Mouse (Mus musculus) neural tube, embryonic 12.5 days (tissue): ENCODE data around the gene Large1. TPM values are rescaled to one million over a fixed set of nuclear protein-coding genes. Genes with fewer than 3 reads are reported as not detected.
"Not testable (repeated sequence)": the region's sequence is repeated elsewhere in the genome, so short reads cannot be mapped to it uniquely, and the experiment has no call there.

ENCODE experiments used
- ATAC-seq: fragments of 200-750 bp; cut with Nextera tagmentation; 2 replicates; pipeline ENCODE4 v1.8.0; 2017; ENCODE audit warnings: low read depth, mild to moderate bottlenecking, moderate TSS enrichment, moderate library complexity; ENCODE audit not compliant: low FRiP score
- H3K27ac ChIP-seq: fragments of 300-500 bp; sonication (generic); 2 replicates; pipeline ENCODE4 v1.5.1; 2016
- H3K27me3 ChIP-seq: fragments of 300-500 bp; sonication (generic); replicated peaks from 2 replicates; pipeline ENCODE4 v1.6.1; 2016; ENCODE audit warnings: mild to moderate bottlenecking
- H3K36me3 ChIP-seq: fragments of 300-500 bp; sonication (generic); 2 replicates; pipeline ENCODE4 v1.6.1; 2016; ENCODE audit warnings: mild to moderate bottlenecking
- H3K4me1 ChIP-seq: fragments of 300-500 bp; sonication (generic); 2 replicates; pipeline ENCODE4 v1.6.1; 2016
- H3K4me2 ChIP-seq: fragments of 300-500 bp; sonication (generic); replicated peaks from 2 replicates; pipeline ENCODE4 v1.6.1; 2016; ENCODE audit warnings: mild to moderate bottlenecking
- H3K4me3 ChIP-seq: fragments of 300-500 bp; sonication (generic); 2 replicates; pipeline ENCODE4 v1.5.1; 2016
- H3K9ac ChIP-seq: fragments of 300-500 bp; sonication (generic); 2 replicates; pipeline ENCODE4 v1.6.1; 2016; ENCODE audit warnings: mild to moderate bottlenecking
- H3K9me3 ChIP-seq: fragments of 300-500 bp; sonication (generic); 2 replicates; pipeline ENCODE4 v1.6.1; 2016; ENCODE audit warnings: mild to moderate bottlenecking
- WGBS: fragments of 180-500 bp; shearing (Covaris S2); methylation state at CpG from one replicate; pipeline ENCODE4 v1.1.7; 2016; 5-methylcytosine and 5-hydroxymethylcytosine counted together
- polyA plus RNA-seq: library from polyadenylated mRNA; unstranded; fragments of >200 nt; fragmentation: Nextera tagmentation; extraction: Ambion mirVana; gene quantifications from 2 replicates; pipeline ENCODE4 v1.2.1, GENCODE M21; 2016

The Large1 gene
- 12.3 and 13.5 TPM in 2 replicates for polyA plus RNA-seq

DNA sequence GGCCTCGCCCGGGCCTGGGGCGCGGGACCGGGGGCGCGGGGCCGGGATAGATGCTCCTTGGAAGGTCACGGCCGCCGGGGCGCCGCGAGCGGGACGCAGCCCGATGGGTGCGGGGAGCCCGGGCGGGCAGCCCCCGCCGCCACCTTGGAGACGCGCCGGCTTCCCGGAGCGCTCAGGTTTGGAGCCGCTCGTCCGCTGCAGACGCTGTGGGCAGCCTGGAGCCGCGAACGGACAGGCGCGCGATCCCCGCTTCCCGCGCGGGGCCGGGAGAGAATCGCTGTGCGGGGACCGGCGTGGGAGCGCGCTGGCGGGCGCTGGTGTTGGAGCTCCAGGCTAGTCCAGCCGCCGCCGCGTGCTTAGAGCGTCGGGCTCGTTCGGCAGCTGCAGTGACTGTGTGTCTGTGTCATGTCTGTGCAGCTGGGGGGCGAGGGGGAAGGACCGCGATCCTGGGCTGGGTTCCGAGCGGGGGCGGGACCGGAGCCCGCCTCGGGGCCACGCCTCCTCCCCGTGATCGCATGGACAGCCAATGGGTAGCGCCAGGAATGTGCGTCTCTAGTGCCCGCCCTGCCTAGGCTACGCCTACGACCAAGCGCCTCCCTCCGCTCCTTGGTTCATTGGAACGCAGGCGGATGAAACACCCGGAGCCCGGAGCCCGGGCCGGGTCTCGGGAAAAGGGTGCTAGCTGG lies at the start of gene Large1:
TSS of gene Large1 (minus strand) at position 433 of the 686 bp plus-strand sequence.
- peak; percentile 98 for ATAC-seq
- H3K4me3 ChIP-seq, result peak within 1 kb of the TSS; percentile 93
- peak within 1 kb of the TSS; percentile 93 for H3K9ac ChIP-seq
- H3K27me3 ChIP-seq, result no peaks in the 10 kb centered on the region
- H3K9me3 ChIP-seq, result no peaks in the 10 kb centered on the region
- WGBS, result under 1% methylated on average over 81 of the region's 84 CpGs
- H3K27ac ChIP-seq, result peak within 1 kb of the TSS; percentile 90
- peaks cover 16% of the 10 kb centered on the region for H3K4me1 ChIP-seq
- H3K4me2 ChIP-seq, result peak within 1 kb of the TSS; percentile 82
- H3K36me3 ChIP-seq, result no peaks in the 10 kb centered on the region

DNA sequence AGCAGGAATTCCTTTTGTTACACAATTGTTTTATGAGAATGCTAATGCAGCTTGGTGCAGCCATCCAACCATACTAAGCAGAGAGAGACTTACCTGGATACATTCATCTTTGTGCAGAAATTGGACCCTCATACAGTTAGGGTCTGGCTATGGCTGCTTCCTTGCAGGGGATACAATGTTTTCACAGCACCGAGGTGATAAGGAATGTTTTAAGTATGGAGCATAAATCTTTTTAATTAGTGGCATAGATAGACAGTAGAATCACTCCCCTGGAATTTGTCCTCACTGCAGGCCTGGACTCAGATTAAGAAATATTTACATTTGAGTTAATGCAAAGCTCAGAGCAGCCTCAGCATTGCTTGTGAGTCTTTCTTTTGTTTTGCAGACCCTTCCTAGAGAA lies 47.0 kb upstream of the Large1 start:
- 44% methylated on average over 1 of the region's 1 CpGs for WGBS

DNA sequence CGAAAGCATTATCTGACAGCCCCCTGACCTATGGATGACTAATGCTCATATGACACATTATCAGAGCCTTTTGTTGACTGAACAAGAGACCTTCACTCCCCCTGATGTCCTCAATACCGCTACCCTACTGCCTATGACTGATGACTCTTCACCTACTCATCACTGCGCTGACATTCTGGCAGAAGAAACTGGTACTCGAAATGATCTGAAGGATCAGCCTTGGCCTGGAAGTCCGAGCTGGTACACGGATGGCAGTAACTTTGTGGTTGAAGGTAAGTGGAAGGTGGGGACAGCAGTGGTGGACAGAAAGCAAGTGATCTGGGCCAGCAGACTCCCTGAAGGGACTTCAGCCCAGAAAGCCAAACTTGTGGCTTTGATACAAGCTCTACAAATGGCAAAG lies 19.7 kb upstream of the Large1 start:
- H3K27me3 ChIP-seq, H3K4me2 ChIP-seq, H3K4me3 ChIP-seq, H3K4me1 ChIP-seq, H3K9me3 ChIP-seq, ATAC-seq, H3K36me3 ChIP-seq, H3K9ac ChIP-seq, H3K27ac ChIP-seq: not testable (repeated sequence)
- WGBS, result 88% methylated on average over 6 of the region's 6 CpGs

More for the DNA sequence above, 47.0 kb upstream of the Large1 start:
- Histone ChIP-seq H3K9ac (no peak overlapping the region), H3K36me3 (no peaks in the 10 kb centered on the region), H3K4me3 (no peak overlapping the region), H3K27ac (no peak overlapping the region), H3K9me3 (no peaks in the 10 kb centered on the region), H3K27me3 (no peaks in the 10 kb centered on the region), H3K4me1 (no peaks in the 10 kb centered on the region), H3K4me2 (no peak overlapping the region)
- no peak for ATAC-seq

DNA sequence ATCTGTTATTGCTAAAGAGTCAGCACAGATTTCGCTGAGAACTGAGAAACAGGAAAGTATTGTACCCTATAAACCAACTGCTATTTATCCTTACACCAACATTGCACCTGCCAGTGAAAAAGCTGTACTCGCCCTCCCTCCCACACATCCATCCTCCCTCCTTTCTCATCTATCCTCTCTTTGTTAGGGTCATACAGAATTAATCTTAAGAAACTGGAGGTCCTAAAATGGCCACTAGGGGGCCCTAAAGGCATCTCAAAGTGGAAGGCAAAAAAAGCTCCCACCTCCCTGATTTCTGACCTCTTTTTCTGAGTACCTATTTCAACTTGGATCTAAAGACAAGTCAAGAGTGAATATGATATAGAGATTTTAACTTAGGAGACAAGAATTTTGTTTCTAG lies 2.6 kb upstream of the Large1 start:
- ATAC-seq, result no peak
- Histone ChIP-seq H3K4me2 (no peak overlapping the region), H3K27ac (no peak overlapping the region), H3K27me3 (no peaks in the 10 kb centered on the region), H3K9ac (no peak overlapping the region), H3K4me3 (no peak overlapping the region), H3K9me3 (no peaks in the 10 kb centered on the region), H3K4me1 (peaks cover 13% of the 10 kb centered on the region), H3K36me3 (no peaks in the 10 kb centered on the region)
- WGBS, result 28% methylated on average over 2 of the region's 2 CpGs

DNA sequence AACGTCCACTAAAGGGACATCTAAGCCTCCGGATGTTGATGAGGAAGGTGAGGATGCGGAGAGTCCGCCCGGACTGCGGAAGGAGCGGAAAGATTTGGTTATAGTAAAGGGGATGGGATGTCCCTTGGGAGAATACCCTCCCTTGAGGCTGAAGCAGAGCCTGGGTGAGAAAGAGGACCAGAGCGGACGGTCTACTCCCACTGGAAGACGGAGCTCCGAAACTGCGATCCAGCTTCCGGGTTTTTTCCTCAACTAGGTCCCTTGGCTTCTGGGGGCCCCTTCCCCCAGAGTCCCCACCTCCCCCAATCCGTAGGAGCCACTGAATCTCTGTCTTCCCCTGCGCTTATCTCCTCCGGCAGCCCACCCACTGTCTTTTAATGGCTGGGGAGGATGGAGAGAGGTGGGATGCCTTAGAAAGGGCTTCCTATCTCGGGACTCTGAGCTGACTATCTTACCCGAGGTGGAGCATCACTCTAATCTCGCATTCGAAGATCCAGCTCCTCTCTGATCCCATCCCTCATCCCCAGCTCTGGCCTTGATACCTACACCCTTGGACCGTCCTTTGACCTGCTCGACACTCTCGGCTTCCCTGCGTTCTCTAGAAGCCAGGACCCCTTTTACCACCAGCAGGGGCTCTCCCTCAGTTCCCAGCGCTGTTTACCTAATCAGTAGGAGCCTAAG lies 1.0 kb upstream of the Large1 start:
- Histone ChIP-seq H3K9me3 (no peaks in the 10 kb centered on the region), H3K27ac (peak overlapping the region; percentile 50), H3K27me3 (no peaks in the 10 kb centered on the region), H3K4me1 (peaks cover 16% of the 10 kb centered on the region), H3K36me3 (no peaks in the 10 kb centered on the region), H3K9ac (peak overlapping the region; percentile 61), H3K4me2 (peak overlapping the region; percentile 82), H3K4me3 (peak overlapping the region; percentile 93)
- WGBS, result under 1% methylated on average over 25 of the region's 25 CpGs
- ATAC-seq, result peak; percentile 46

DNA sequence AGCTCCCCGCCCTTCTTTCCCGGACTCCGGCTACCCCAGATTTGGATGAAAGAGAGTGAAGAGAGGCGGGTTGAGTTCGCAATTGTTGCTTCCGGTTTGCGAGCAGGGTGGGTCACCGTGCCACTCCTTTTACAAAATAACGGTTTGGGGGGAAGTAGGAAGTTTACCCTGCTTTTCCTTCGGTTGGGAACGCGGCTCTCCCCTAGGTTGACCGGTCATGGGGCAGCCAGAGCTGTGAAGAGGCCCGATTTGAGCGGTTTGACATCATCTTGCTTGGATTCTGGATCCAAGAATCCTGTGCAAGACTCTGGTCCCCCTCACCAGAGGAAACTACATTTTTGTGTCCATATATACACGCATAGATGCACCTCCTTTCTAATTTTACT lies 447 bp upstream of the Large1 start:
- no peaks in the 10 kb centered on the region for H3K36me3 ChIP-seq
- peak; percentile 55 for ATAC-seq
- peak overlapping the region; percentile 82 for H3K4me2 ChIP-seq
- H3K9me3 ChIP-seq, result no peaks in the 10 kb centered on the region
- peak overlapping the region; percentile 61 for H3K9ac ChIP-seq
- peak overlapping the region; percentile 93 for H3K4me3 ChIP-seq
- H3K27me3 ChIP-seq, result no peaks in the 10 kb centered on the region
- WGBS, result under 1% methylated on average over 16 of the region's 16 CpGs
- H3K27ac ChIP-seq, result peak overlapping the region; percentile 50; the same call in 1 of the 2 replicates
- peaks cover 16% of the 10 kb centered on the region for H3K4me1 ChIP-seq

DNA sequence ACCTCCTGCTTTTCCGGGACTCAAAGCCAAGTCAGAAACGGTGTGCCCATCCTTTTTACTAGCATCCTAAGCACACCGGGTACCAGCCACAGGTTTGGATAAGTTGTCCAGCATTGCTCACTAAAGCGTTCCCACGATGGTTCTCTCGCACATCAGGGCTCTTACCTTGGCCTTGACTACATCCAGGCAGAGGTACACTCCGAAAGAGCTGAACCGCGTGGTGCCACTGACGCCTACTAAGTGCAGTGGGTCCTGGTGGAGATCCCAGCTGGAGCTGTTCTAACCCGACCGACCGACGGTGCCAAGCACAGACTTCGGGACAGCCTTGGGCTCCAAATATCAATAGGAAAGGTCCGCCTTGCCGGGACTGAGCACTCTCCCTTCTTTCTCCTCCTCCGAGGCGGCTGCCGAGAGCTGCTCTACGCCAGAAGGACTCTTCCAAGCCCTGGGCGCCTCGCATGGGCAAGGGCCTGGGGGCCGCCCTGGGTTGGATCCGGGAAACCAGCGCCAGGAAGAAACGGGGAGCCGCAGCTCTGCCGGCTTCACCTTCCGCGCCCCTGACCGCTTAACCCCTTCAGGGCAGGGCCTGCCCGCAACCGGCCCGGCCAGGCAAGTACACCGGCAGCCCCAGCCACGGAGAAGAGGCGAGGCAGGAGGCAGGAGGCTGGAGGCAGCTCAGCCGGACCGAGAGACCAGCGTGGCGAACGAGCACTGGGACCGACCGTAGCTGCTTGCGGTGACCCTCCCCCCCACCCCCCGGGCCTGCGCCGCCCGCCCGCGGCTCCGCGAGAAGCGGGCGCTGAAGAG lies 836 bp downstream of the Large1 start:
- peak overlapping the region; percentile 93 for H3K9ac ChIP-seq
- H3K4me2 ChIP-seq, result peak overlapping the region; percentile 82
- H3K27me3 ChIP-seq, result no peaks in the 10 kb centered on the region
- H3K9me3 ChIP-seq, result no peaks in the 10 kb centered on the region
- peaks cover 16% of the 10 kb centered on the region for H3K4me1 ChIP-seq
- 1% methylated on average over 56 of the region's 56 CpGs for WGBS
- H3K4me3 ChIP-seq, result peak overlapping the region; percentile 93
- no peaks in the 10 kb centered on the region for H3K36me3 ChIP-seq
- peak overlapping the region; percentile 90 for H3K27ac ChIP-seq
- peak; percentile 45 for ATAC-seq

DNA sequence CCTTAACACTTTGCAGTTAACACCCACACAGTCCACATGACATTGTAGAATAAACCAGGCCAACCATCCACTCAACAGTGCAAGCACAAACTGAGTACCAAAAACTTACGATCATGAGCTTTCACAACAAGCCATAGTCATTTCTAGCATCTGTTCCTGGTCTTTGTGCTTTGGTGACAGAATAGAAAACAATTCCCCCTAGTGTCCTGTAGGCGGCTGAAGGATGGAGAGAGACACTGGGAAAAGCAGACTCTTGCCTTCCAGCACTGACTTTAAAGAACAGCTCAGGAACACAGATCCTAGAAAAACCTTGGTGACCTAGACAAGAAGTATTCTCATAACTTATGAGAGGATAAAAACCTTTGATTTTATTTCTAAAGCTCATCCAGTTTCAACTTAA lies 3.0 kb downstream of the Large1 start:
- H3K27me3 ChIP-seq, result no peaks in the 10 kb centered on the region
- no peak overlapping the region for H3K4me3 ChIP-seq
- H3K9me3 ChIP-seq, result no peaks in the 10 kb centered on the region
- WGBS, result 19% methylated on average over 2 of the region's 2 CpGs
- no peak overlapping the region for H3K27ac ChIP-seq
- ATAC-seq, result no peak
- H3K36me3 ChIP-seq, result no peaks in the 10 kb centered on the region
- no peak overlapping the region for H3K9ac ChIP-seq
- H3K4me2 ChIP-seq, result peak overlapping the region; percentile 82
- peaks cover 16% of the 10 kb centered on the region for H3K4me1 ChIP-seq

DNA sequence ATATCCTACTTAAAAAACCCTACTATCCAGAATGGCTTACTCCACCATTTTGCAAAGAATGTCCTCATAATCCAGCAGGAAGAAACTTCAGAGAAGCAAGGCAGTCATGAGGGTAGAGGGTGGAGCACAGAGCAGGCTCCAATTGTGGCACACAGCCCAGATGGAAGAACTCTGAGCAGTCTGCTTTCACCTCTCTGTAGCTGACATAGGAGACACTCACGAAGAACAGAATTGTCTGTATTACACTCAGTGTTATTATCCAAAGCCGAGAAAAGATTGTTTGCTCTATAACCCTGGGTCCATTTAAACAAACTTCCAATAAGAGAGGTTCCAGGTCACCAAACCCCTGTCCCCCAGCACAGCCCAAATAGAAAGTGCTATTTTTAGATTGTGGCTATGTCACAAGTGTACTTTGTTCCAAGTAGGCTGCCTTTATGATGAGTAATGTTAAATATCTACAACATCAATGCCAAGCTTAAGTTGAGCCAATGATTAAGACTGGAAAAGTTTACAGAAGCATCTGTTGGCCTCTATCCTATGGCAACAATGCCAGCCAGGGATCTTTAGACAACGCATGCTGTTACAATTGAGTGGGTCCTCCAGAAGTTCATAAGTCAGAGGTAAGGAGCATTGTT lies 10.5 kb downstream of the Large1 start:
- Histone ChIP-seq H3K4me1 (no peaks in the 10 kb centered on the region), H3K27me3 (no peaks in the 10 kb centered on the region), H3K27ac (no peak overlapping the region), H3K9me3 (no peaks in the 10 kb centered on the region), H3K36me3 (no peaks in the 10 kb centered on the region), H3K4me2 (no peak overlapping the region), H3K4me3 (no peak overlapping the region), H3K9ac (no peak overlapping the region)
- WGBS, result 90% methylated on average over 3 of the region's 3 CpGs
- no peak for ATAC-seq

DNA sequence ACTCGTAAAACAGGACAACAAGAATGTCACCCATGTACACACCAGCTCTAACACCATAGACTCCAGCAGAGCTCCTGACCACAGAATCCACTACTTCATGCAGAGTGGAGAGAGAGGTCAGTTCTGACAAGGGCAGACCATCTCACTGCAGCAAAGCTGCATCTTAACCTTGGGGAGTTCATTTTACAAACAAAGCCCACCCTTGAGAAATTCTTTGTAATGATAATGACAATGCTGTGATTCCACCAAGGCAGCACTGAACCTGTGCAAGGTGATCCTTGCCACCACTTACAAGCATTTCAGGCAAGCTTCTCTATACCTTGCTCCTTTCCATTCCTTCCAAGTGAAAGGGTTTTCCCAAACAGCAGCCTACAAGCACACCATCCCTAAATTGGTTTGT lies 16.5 kb downstream of the Large1 start:
- Histone ChIP-seq H3K4me1 (no peaks in the 10 kb centered on the region), H3K9ac (no peak overlapping the region), H3K27ac (no peak overlapping the region), H3K36me3 (peaks cover 5% of the 10 kb centered on the region), H3K4me2 (no peak overlapping the region), H3K9me3 (no peaks in the 10 kb centered on the region), H3K4me3 (no peak overlapping the region), H3K27me3 (no peaks in the 10 kb centered on the region)
- ATAC-seq, result no peak
- 55% methylated on average over 1 of the region's 1 CpGs for whole genome bisulfite sequencing

DNA sequence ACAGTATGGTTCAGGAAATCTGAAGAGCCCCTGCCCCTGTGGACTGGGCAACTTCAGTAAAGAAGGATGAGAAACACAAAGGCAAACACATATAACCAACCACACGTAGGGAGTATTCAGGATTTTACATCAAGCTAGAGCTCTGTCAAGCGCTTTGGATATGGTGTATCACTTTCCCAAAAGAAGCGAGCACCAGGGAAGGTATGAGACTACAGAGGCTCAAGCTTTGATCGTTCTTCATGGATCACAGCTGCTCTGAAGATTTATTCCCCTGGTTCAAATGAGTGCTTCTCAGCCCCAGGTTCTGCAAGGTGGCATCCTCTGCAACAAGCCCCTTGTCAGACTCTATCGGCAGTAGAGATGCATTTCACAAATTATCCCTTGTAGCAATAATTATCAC lies 24.2 kb downstream of the Large1 start:
- Histone ChIP-seq H3K4me1 (no peaks in the 10 kb centered on the region), H3K4me2 (no peak overlapping the region), H3K27ac (no peak overlapping the region), H3K9ac (no peak overlapping the region), H3K9me3 (no peaks in the 10 kb centered on the region), H3K36me3 (peaks cover 5% of the 10 kb centered on the region), H3K27me3 (no peaks in the 10 kb centered on the region), H3K4me3 (no peak overlapping the region)
- ATAC-seq, result no peak
- WGBS, result 90% methylated on average over 5 of the region's 5 CpGs

DNA sequence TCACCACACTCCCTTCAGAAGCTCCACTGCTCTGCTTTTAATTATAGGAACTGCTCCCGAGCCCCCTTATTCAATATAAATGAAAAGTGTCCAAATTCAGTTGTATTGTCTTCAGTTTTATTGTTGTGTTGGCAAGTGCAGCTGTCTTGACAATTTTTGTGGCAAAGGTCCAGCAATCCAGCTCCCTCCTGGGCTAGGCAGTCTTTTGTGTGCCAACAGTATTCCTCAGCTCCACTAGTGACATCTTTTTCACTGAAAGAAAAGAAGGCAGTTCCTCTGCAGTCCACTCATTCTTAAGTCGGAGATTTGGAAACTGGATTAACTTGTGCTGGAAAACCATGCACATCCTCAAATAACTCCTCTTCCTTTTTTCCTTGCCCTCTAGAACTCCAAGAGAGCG lies 25.3 kb downstream of the Large1 start:
- peaks cover 5% of the 10 kb centered on the region for H3K36me3 ChIP-seq
- WGBS, result 81% methylated on average over 3 of the region's 3 CpGs
- no peaks in the 10 kb centered on the region for H3K9me3 ChIP-seq
- no peak overlapping the region for H3K4me3 ChIP-seq
- no peaks in the 10 kb centered on the region for H3K4me1 ChIP-seq
- no peak overlapping the region for H3K9ac ChIP-seq
- no peak overlapping the region for H3K4me2 ChIP-seq
- ATAC-seq, result no peak
- H3K27ac ChIP-seq, result no peak overlapping the region
- no peaks in the 10 kb centered on the region for H3K27me3 ChIP-seq
